Mouse (Mus musculus) kidney, postnatal 14 days (tissue): Measurements from ENCODE around the gene Abhd12b.
A peak's percentile ranks its signal among the peaks of the same experiment; 100 is the strongest.
"Not testable (repeated sequence)": the region's sequence is repeated elsewhere in the genome, so short reads cannot be mapped to it uniquely, and the experiment has no call there.

Experiments
- DNase-seq: peaks from one replicate; pipeline ENCODE4 v3.0.0; 2022; ENCODE audit warnings: mixed read lengths

Gene Abhd12b

GRCm38 (mm10) chr12:70139871-70140270 lies 14.1 kb upstream of the Abhd12b start:
- no peak for DNase-seq

- DNase-seq = no peak
Observed at GRCm38 (mm10) chr12:70140542-70140941, 13.4 kb upstream of the Abhd12b start.

GRCm38 (mm10) chr12:70140993-70141576 lies 12.9 kb upstream of the Abhd12b start:
- DNase-seq = no peak

- DNase-seq = peak; percentile 70
Observed at GRCm38 (mm10) chr12:70144106-70144587, 9.8 kb upstream of the Abhd12b start.

GRCm38 (mm10) chr12:70144637-70145448 lies 9.1 kb upstream of the Abhd12b start:
- DNase-seq = peak; percentile 70

- DNase-seq = no peak
Observed at GRCm38 (mm10) chr12:70145586-70145985, 8.4 kb upstream of the Abhd12b start.

GRCm38 (mm10) chr12:70147986-70148630 lies 5.8 kb upstream of the Abhd12b start:
- peak; percentile 20 for DNase-seq

- peak; percentile 26 for DNase-seq
Observed at GRCm38 (mm10) chr12:70148631-70149265, 5.2 kb upstream of the Abhd12b start.

- DNase-seq = no peak
Observed at GRCm38 (mm10) chr12:70156222-70156621, 2.3 kb downstream of the Abhd12b start.

GRCm38 (mm10) chr12:70157292-70158066 lies 3.5 kb downstream of the Abhd12b start:
- no peak for DNase-seq

GRCm38 (mm10) chr12:70161057-70161456 lies 7.1 kb downstream of the Abhd12b start:
- no peak for DNase-seq

- DNase-seq = no peak
Observed at GRCm38 (mm10) chr12:70164741-70165140, 10.8 kb downstream of the Abhd12b start.

GRCm38 (mm10) chr12:70167950-70168349 lies 14.0 kb downstream of the Abhd12b start:
- DNase-seq = no peak

GRCm38 (mm10) chr12:70169969-70170368 lies 16.0 kb downstream of the Abhd12b start:
- no peak for DNase-seq

- DNase-seq = not testable (repeated sequence)
Observed at GRCm38 (mm10) chr12:70183507-70183906, 29.6 kb downstream of the Abhd12b start.

GRCm38 (mm10) chr12:70184173-70184783 lies 30.3 kb downstream of the Abhd12b start:
- DNase-seq = no peak

- DNase-seq = no peak
Observed at GRCm38 (mm10) chr12:70192267-70192727, 38.4 kb downstream of the Abhd12b start.

GRCm38 (mm10) chr12:70195426-70195825 lies 41.5 kb downstream of the Abhd12b start:
- no peak for DNase-seq

- DNase-seq = no peak
Observed at GRCm38 (mm10) chr12:70196341-70196740, 42.4 kb downstream of the Abhd12b start.

GRCm38 (mm10) chr12:70201926-70202529 lies 48.1 kb downstream of the Abhd12b start:
- no peak for DNase-seq

- no peak for DNase-seq
Observed at GRCm38 (mm10) chr12:70204433-70204832, 50.5 kb downstream of the Abhd12b start.
